Mouse (Mus musculus): ENCODE results near the gene Adora1. TPM values are rescaled to one million over a fixed set of nuclear protein-coding genes. Genes with fewer than 3 reads are reported as not detected.
A peak's percentile ranks its signal among the peaks of the same experiment; 100 is the strongest.
"Not testable (repeated sequence)": the region's sequence is repeated elsewhere in the genome, so short reads cannot be mapped to it uniquely, and the experiment has no call there.

The Adora1 gene
- total and polyA plus RNA-seq, 3 experiments: not detected

GRCm38 (mm10) chr1:134264341-134264740 is 29.1 kb upstream of the Adora1 start:
- H3K9me3 ChIP-seq (replicated peaks; ENCODE audit: insufficient read depth, low read length): no peaks in the 10 kb centered on the region
- H3K9ac ChIP-seq (ENCODE audit: control insufficient read depth, low read depth, low read length, poor library complexity, severe bottlenecking): no peak overlapping the region
- H3K4me1 ChIP-seq (ENCODE audit: control insufficient read depth in 1 of 2, insufficient read depth in 2 of 2, low read length in 2 of 2): no peaks in the 10 kb centered on the region
- DNase-seq (ENCODE audit: low read depth, low spot score): peak; percentile 10
- H3K27me3 ChIP-seq (ENCODE audit: control insufficient read depth in 1 of 2, insufficient read depth in 2 of 2, low read length in 2 of 2): peaks cover 8 to 12% of the 10 kb centered on the region in 2 experiments
- H3K36me3 ChIP-seq (ENCODE audit: control insufficient read depth in 1 of 2, insufficient read depth in 2 of 2, low read length in 2 of 2): no peaks in the 10 kb centered on the region
- no peaks in the 10 kb centered on the region for H3K79me2 ChIP-seq (ENCODE audit: control insufficient read depth, insufficient read depth, low read length, poor library complexity)
- H3K27ac ChIP-seq (ENCODE audit: control insufficient read depth, low read depth, low read length): no peak overlapping the region
- H3K4me3 ChIP-seq (ENCODE audit: control insufficient read depth in 1 of 2, insufficient read depth in 1 of 2, low read depth in 2 of 2, low read length in 2 of 2): no peak overlapping the region
- TF ChIP-seq NRF1 (IDR thresholded peaks at IDR 0.05; ENCODE audit: insufficient read depth, low read depth, low read length, poor library complexity, severe bottlenecking): no peak
- TF ChIP-seq MAX (IDR thresholded peaks at IDR 0.05; ENCODE audit: low read length): no peak
- no peak for TF ChIP-seq USF1 (IDR thresholded peaks at IDR 0.05; ENCODE audit: low read depth, low read length)
- TF ChIP-seq CTCF (IDR thresholded peaks at IDR 0.05 in 2 of 3, conservative IDR thresholded peaks at IDR 0.05 in 1 of 3; ENCODE audit: control insufficient read depth in 1 of 3, insufficient read depth in 1 of 3, low read depth in 2 of 3, low read length in 3 of 3, poor library complexity in 1 of 3, severe bottlenecking in 1 of 3): no peak
- no peak for TF ChIP-seq MYB (IDR thresholded peaks at IDR 0.05; ENCODE audit: low read depth, low read length)
- no peak for TF ChIP-seq SIN3A (IDR thresholded peaks at IDR 0.05; ENCODE audit: low read length)
- TF ChIP-seq TCF12 (IDR thresholded peaks at IDR 0.05; ENCODE audit: low read depth, low read length): no peak
- no peak for TF ChIP-seq ZNF384 (IDR thresholded peaks at IDR 0.05; ENCODE audit: low read depth, low read length)
- no peak for TF ChIP-seq TBP (IDR thresholded peaks at IDR 0.05; ENCODE audit: low read depth, low read length)
- no peak for TF ChIP-seq USF2 (IDR thresholded peaks at IDR 0.05; ENCODE audit: borderline replicate concordance in 1 of 2, insufficient read depth in 1 of 2, low read depth in 1 of 2, low read length in 2 of 2)
- TF ChIP-seq POLR2A (IDR thresholded peaks at IDR 0.05; ENCODE audit: control insufficient read depth in 1 of 2, insufficient read depth in 1 of 2, low read depth in 1 of 2, low read length in 2 of 2, poor library complexity in 1 of 2): no peak
- no peak for TF ChIP-seq E2F4 (IDR thresholded peaks at IDR 0.05; ENCODE audit: borderline replicate concordance, low read depth, low read length)
- TF ChIP-seq HCFC1 (IDR thresholded peaks at IDR 0.05; ENCODE audit: low read depth, low read length): no peak
- no peak for TF ChIP-seq KAT2A (conservative IDR thresholded peaks at IDR 0.05; ENCODE audit: low read depth, low read length)
- TF ChIP-seq ZKSCAN1 (IDR thresholded peaks at IDR 0.05; ENCODE audit: low read depth, low read length): no peak

DNA sequence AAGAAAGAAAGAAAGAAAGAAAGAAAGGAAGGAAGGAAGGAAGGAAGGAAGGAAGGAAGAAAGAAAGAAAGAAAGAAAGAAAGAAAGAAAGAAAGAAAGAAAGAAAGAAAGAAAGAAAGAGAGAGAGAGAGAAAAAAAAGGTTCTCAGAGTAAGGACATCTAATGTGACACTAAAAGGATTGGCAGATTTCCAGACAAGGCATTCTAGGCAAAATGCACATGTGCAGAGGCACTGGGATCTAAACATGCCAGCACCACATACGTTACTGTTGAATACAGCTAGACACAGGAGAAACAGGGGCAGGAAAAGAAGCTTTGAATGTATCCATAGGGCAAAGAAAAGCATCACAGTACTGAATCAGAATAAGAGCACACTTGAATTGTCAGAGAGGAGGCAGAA is 14.4 kb upstream of the Adora1 start:
- H3K79me2 ChIP-seq (ENCODE audit: control insufficient read depth, insufficient read depth, low read length, poor library complexity); H3K27ac ChIP-seq (ENCODE audit: control insufficient read depth, low read depth, low read length); H3K36me3 ChIP-seq (ENCODE audit: control insufficient read depth in 1 of 2, insufficient read depth in 2 of 2, low read length in 2 of 2); H3K27me3 ChIP-seq (ENCODE audit: control insufficient read depth in 1 of 2, insufficient read depth in 2 of 2, low read length in 2 of 2); H3K9me3 ChIP-seq (replicated peaks; ENCODE audit: insufficient read depth, low read length); H3K4me3 ChIP-seq (ENCODE audit: control insufficient read depth in 1 of 2, insufficient read depth in 1 of 2, low read depth in 2 of 2, low read length in 2 of 2); DNase-seq (ENCODE audit: low read depth, low spot score); H3K9ac ChIP-seq (ENCODE audit: control insufficient read depth, low read depth, low read length, poor library complexity, severe bottlenecking); H3K4me1 ChIP-seq (ENCODE audit: control insufficient read depth in 1 of 2, insufficient read depth in 2 of 2, low read length in 2 of 2): not testable (repeated sequence)

- H3K9me3 ChIP-seq (replicated peaks; ENCODE audit: insufficient read depth, low read length): no peaks in the 10 kb centered on the region
- peak; percentile 55 for DNase-seq (ENCODE audit: low read depth, low spot score)
- H3K27me3 ChIP-seq (ENCODE audit: control insufficient read depth in 1 of 2, insufficient read depth in 2 of 2, low read length in 2 of 2): peaks cover 0 to 2% of the 10 kb centered on the region in 2 experiments; a peak in 2 of 4 replicates
- no peaks in the 10 kb centered on the region for H3K79me2 ChIP-seq (ENCODE audit: control insufficient read depth, insufficient read depth, low read length, poor library complexity)
- no peaks in the 10 kb centered on the region for H3K36me3 ChIP-seq (ENCODE audit: control insufficient read depth in 1 of 2, insufficient read depth in 2 of 2, low read length in 2 of 2)
- H3K9ac ChIP-seq (ENCODE audit: control insufficient read depth, low read depth, low read length, poor library complexity, severe bottlenecking): no peak overlapping the region
- no peak overlapping the region for H3K4me3 ChIP-seq (ENCODE audit: control insufficient read depth in 1 of 2, insufficient read depth in 1 of 2, low read depth in 2 of 2, low read length in 2 of 2)
- peaks cover 0 to 3% of the 10 kb centered on the region in 2 experiments; a peak in 1 of 4 replicates for H3K4me1 ChIP-seq (ENCODE audit: control insufficient read depth in 1 of 2, insufficient read depth in 2 of 2, low read length in 2 of 2)
- H3K27ac ChIP-seq (ENCODE audit: control insufficient read depth, low read depth, low read length): no peak overlapping the region
- 0 out of 2 replicates have a peak, but pooled peaks have one; percentile 15 for TF ChIP-seq GATA1 (IDR thresholded peaks at IDR 0.05; ENCODE audit: low read depth, low read length)
- TF ChIP-seq EP300 (IDR thresholded peaks at IDR 0.05; ENCODE audit: low read depth in 1 of 2, low read length in 2 of 2): no peak
- no peak for TF ChIP-seq CHD2 (IDR thresholded peaks at IDR 0.05; ENCODE audit: low read length)
Measured at GRCm38 (mm10) chr1:134246590-134246989, 11.4 kb upstream of the Adora1 start.
